In the genomic region with DNA sequence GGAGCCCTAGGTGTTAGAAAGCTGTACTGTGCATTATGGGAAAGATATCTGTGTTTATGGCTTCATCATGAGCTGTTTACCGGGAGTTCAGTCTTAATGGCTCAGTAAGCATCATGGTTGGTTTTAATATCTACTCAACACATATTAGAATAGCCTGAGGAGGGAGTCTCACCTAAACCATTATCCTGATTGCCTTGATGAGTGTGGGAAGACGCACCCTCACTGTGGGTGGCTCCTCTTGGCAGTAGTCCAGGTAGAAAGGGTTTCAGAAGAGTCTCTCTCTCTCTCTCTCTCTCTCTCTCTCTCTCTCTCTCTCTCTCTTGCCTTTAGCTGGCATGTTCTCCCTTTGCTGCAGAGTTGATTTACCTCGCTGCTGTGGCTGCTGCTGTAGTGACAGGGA, we compare ENCODE assay signal across 20 mouse cellular contexts. TPM values are rescaled to one million over a fixed set of nuclear protein-coding genes. Genes with fewer than 3 reads are reported as not detected.
DNase-seq lines count a peak whose midpoint lies in the region; ATAC-seq and TF ChIP-seq lines count a peak whose summit lies in the region.
"Had no signal": no experiment of that assay in that cellular context is flagged by ENCODE, and none has a peak within 500 bp of the region (broad histone marks: within the 10 kb centered on the region; RNA-seq: fewer than 3 reads in every experiment).

No protein-coding gene starts in this region.

- no peak overlapping the region for H3K4me2 ChIP-seq in hindbrain, embryonic 14.5 days (replicated peaks)
- H3K4me2 ChIP-seq in hindbrain, embryonic 11.5 days (replicated peaks; ENCODE audit: low read depth, low read length) = no peak overlapping the region
- no peak overlapping the region for H3K4me2 ChIP-seq in hindbrain, postnatal 0 days (ENCODE audit: low read depth, low read length)
- H3K4me2 ChIP-seq: heart, embryonic 11.5 days; heart, embryonic 15.5 days had no signal

- TF ChIP-seq RAD21 in MEL (IDR thresholded peaks at IDR 0.05; ENCODE audit: low read depth, low read length) = no peak

- H3K27ac ChIP-seq in hindbrain, embryonic 14.5 days = no peak overlapping the region
- H3K27ac ChIP-seq in hindbrain, embryonic 11.5 days (ENCODE audit: low read depth, low read length) = no peak overlapping the region
- H3K27ac ChIP-seq in MEL (ENCODE audit: control insufficient read depth, low read depth, low read length) = no peak overlapping the region
- H3K27ac ChIP-seq in hindbrain, postnatal 0 days = no peak overlapping the region; the same call in 1 of the 2 replicates
- H3K27ac ChIP-seq: embryonic facial prominence, embryonic 10.5 days; heart, adult 2 months; heart, embryonic 15.5 days had no signal

- no peaks in the 10 kb centered on the region for H3K79me2 ChIP-seq in MEL (ENCODE audit: control insufficient read depth, insufficient read depth, low read length, poor library complexity)

- no peaks in the 10 kb centered on the region for H3K9me3 ChIP-seq in hindbrain, embryonic 14.5 days (ENCODE audit: control insufficient read depth, low read length)
- no peaks in the 10 kb centered on the region for H3K9me3 ChIP-seq in hindbrain, embryonic 11.5 days (ENCODE audit: control insufficient read depth, low read length)
- no peaks in the 10 kb centered on the region for H3K9me3 ChIP-seq in MEL (replicated peaks; ENCODE audit: insufficient read depth, low read length)
- H3K9me3 ChIP-seq in hindbrain, postnatal 0 days (ENCODE audit: low read length) = no peaks in the 10 kb centered on the region
- H3K9me3 ChIP-seq: embryonic facial prominence, embryonic 10.5 days; heart, embryonic 15.5 days had no signal

- no peak for TF ChIP-seq CTCF in MEL (IDR thresholded peaks at IDR 0.05 in 2 of 3, conservative IDR thresholded peaks at IDR 0.05 in 1 of 3; ENCODE audit: control insufficient read depth in 1 of 3, insufficient read depth in 1 of 3, low read depth in 2 of 3, low read length in 3 of 3, poor library complexity in 1 of 3, severe bottlenecking in 1 of 3)
- no peak for TF ChIP-seq CTCF in hindbrain, postnatal 0 days (IDR thresholded peaks at IDR 0.05; ENCODE audit: low read depth)

- TF ChIP-seq EP300 in MEL (IDR thresholded peaks at IDR 0.05; ENCODE audit: low read depth in 1 of 2, low read length in 2 of 2) = no peak

- H3K4me3 ChIP-seq in hindbrain, embryonic 14.5 days (replicated peaks; ENCODE audit: low read length) = no peak overlapping the region
- no peak overlapping the region for H3K4me3 ChIP-seq in hindbrain, embryonic 11.5 days (ENCODE audit: low read depth, low read length)
- no peak overlapping the region for H3K4me3 ChIP-seq in MEL (ENCODE audit: control insufficient read depth in 1 of 2, insufficient read depth in 1 of 2, low read depth in 2 of 2, low read length in 2 of 2)
- no peak overlapping the region for H3K4me3 ChIP-seq in hindbrain, postnatal 0 days (ENCODE audit: low read length)
- H3K4me3 ChIP-seq: embryonic facial prominence, embryonic 10.5 days; heart, adult 2 months; heart, embryonic 15.5 days had no signal

- no peaks in the 10 kb centered on the region for H3K36me3 ChIP-seq in hindbrain, embryonic 14.5 days (replicated peaks; ENCODE audit: control insufficient read depth, insufficient read depth)
- no peaks in the 10 kb centered on the region for H3K36me3 ChIP-seq in hindbrain, embryonic 11.5 days (ENCODE audit: control insufficient read depth, insufficient read depth, low read length)
- H3K36me3 ChIP-seq in MEL (ENCODE audit: control insufficient read depth in 1 of 2, insufficient read depth in 2 of 2, low read length in 2 of 2) = no peaks in the 10 kb centered on the region
- H3K36me3 ChIP-seq in hindbrain, postnatal 0 days (ENCODE audit: insufficient read depth, low read length) = no peaks in the 10 kb centered on the region
- H3K36me3 ChIP-seq: embryonic facial prominence, embryonic 10.5 days; heart, embryonic 15.5 days had no signal

- DNase-seq in hindbrain, embryonic 14.5 days (ENCODE audit: low spot score) = no peak
- no peak for DNase-seq in hindbrain, embryonic 11.5 days (ENCODE audit: low spot score)
- peak; percentile 40 for DNase-seq in MEL (ENCODE audit: low read depth, low spot score)
- DNase-seq in MEL-GATA-1-ER (ENCODE audit: extremely low read depth, low read depth) = peak; percentile 11
- DNase-seq in hindbrain, postnatal 0 days (ENCODE audit: low spot score) = peak; percentile 36
- DNase-seq in layer of hippocampus, postnatal 10 days (ENCODE audit: low spot score in 2 of 2) = no peak
- DNase-seq in left cerebral cortex, postnatal 14 days (ENCODE audit: low spot score in 2 of 2) = no peak
- DNase-seq: adrenal gland, postnatal 14 days; cerebellum, adult 2 months; forebrain, postnatal 0 days; gastrocnemius, postnatal 14 days; heart, adult 2 months; heart, postnatal 14 days had no signal

- intact Hi-C loops in left cerebral cortex, postnatal 14 days (cut with DNase I) = no loop called here

- H3K9ac ChIP-seq in hindbrain, embryonic 14.5 days = no peak overlapping the region
- no peak overlapping the region for H3K9ac ChIP-seq in hindbrain, embryonic 11.5 days (ENCODE audit: low read depth, low read length)
- no peak overlapping the region for H3K9ac ChIP-seq in MEL (ENCODE audit: control insufficient read depth, low read depth, low read length, poor library complexity, severe bottlenecking)
- H3K9ac ChIP-seq in hindbrain, postnatal 0 days (replicated peaks; ENCODE audit: low read length) = no peak overlapping the region
- H3K9ac ChIP-seq: forebrain, postnatal 0 days; heart, embryonic 15.5 days had no signal

- H3K4me1 ChIP-seq in hindbrain, embryonic 14.5 days (replicated peaks; ENCODE audit: control insufficient read depth, insufficient read depth, low read length) = no peaks in the 10 kb centered on the region
- H3K4me1 ChIP-seq in hindbrain, embryonic 11.5 days (replicated peaks; ENCODE audit: control insufficient read depth, insufficient read depth, low read length) = no peaks in the 10 kb centered on the region
- no peaks in the 10 kb centered on the region for H3K4me1 ChIP-seq in MEL (ENCODE audit: control insufficient read depth in 1 of 2, insufficient read depth in 2 of 2, low read length in 2 of 2)
- no peaks in the 10 kb centered on the region for H3K4me1 ChIP-seq in hindbrain, postnatal 0 days (ENCODE audit: insufficient read depth, low read length)
- H3K4me1 ChIP-seq: heart, embryonic 15.5 days had no signal

- H3K27me3 ChIP-seq in hindbrain, embryonic 14.5 days (ENCODE audit: control insufficient read depth, insufficient read depth, low read length) = no peaks in the 10 kb centered on the region
- H3K27me3 ChIP-seq in hindbrain, embryonic 11.5 days (ENCODE audit: control insufficient read depth, insufficient read depth, low read length) = no peaks in the 10 kb centered on the region
- no peaks in the 10 kb centered on the region; a peak in 1 of 4 replicates for H3K27me3 ChIP-seq in MEL (ENCODE audit: control insufficient read depth in 1 of 2, insufficient read depth in 2 of 2, low read length in 2 of 2)
- H3K27me3 ChIP-seq in hindbrain, postnatal 0 days (ENCODE audit: insufficient read depth, low read length) = no peaks in the 10 kb centered on the region
- H3K27me3 ChIP-seq: heart, embryonic 15.5 days; Patski had no signal

- peak; percentile 60; the same call in 1 of the 2 replicates for ATAC-seq in hindbrain, embryonic 14.5 days (ENCODE audit: low FRiP score)
- no peak for ATAC-seq in hindbrain, embryonic 11.5 days (ENCODE audit: low FRiP score)
- ATAC-seq in hindbrain, postnatal 0 days = peak; percentile 63; the same call in 1 of the 2 replicates
- no peak for ATAC-seq in monocyte, adult 5-6 weeks (replicated peaks; ENCODE audit: insufficient number of reproducible peaks, low FRiP score, low TSS enrichment, poor library complexity, severe bottlenecking)
- ATAC-seq: activated CD4-positive, CD25-positive, alpha-beta regulatory T cell, adult 4 months; forebrain, postnatal 0 days; Patski had no signal

- WGBS in hindbrain, embryonic 14.5 days = 55% methylated on average over 3 of the region's 3 CpGs
- WGBS in hindbrain, embryonic 11.5 days = 66% methylated on average over 3 of the region's 3 CpGs
- 40% methylated on average over 3 of the region's 3 CpGs for WGBS in hindbrain, postnatal 0 days

- no peak for TF ChIP-seq POLR2A in MEL (IDR thresholded peaks at IDR 0.05; ENCODE audit: control insufficient read depth in 1 of 2, insufficient read depth in 1 of 2, low read depth in 1 of 2, low read length in 2 of 2, poor library complexity in 1 of 2)

RNA-seq across cellular contexts. Expression of gene Mal, which starts 34.4 kb away (rescaled TPM):
- polyA plus RNA-seq in hindbrain, embryonic 14.5 days (2014; fragmentation: Nextera tagmentation; extraction: Ambion mirVana) = 3.5 and 3.7 TPM in 2 replicates
- polyA plus RNA-seq in hindbrain, embryonic 11.5 days (2014; fragmentation: Nextera tagmentation; extraction: Ambion mirVana) = 0.86 and 1.4 TPM in 2 replicates
- not detected in 2 replicates for total RNA-seq in MEL (2012; rRNA removed)
- polyA plus RNA-seq in MEL (2012; ENCODE audit: insufficient read depth in 1 of 2, insufficient read length in 2 of 2, low read depth in 1 of 2, low replicate concordance in 2 of 2, missing spikeins in 1 of 2) = not detected
- total RNA-seq in hindbrain, postnatal 0 days (2014; rRNA removed) = 3.2 and 4.3 TPM in 2 replicates
- 4.8 and 5.2 TPM in 2 replicates for polyA plus RNA-seq in hindbrain, postnatal 0 days (2015; fragmentation: Nextera tagmentation; extraction: Ambion mirVana)
- 0.64 TPM in 1 of 3 replicates, not detected in the others for total RNA-seq in monocyte, adult 5-6 weeks (2017)
- 1 to 10 TPM; 3.0 to 3.1 TPM for total RNA-seq in layer of hippocampus, postnatal 10 days (2021)
- 10 to 100 TPM; 21.4 to 46.7 TPM for total RNA-seq in left cerebral cortex, postnatal 14 days (2021)
- total RNA-seq: hematopoietic stem cell, adult 5-6 weeks had no signal
- polyA plus RNA-seq: activated CD4-positive, CD25-positive, alpha-beta regulatory T cell, adult 4 months had no signal

RNA-seq across cellular contexts. Expression of gene Mrps5, which starts 35.0 kb away (rescaled TPM):
- polyA plus RNA-seq in hindbrain, embryonic 14.5 days (2014; fragmentation: Nextera tagmentation; extraction: Ambion mirVana) = 123 and 128 TPM in 2 replicates
- 154 and 157 TPM in 2 replicates for polyA plus RNA-seq in hindbrain, embryonic 11.5 days (2014; fragmentation: Nextera tagmentation; extraction: Ambion mirVana)
- 124 and 133 TPM in 2 replicates for total RNA-seq in MEL (2012; rRNA removed)
- polyA plus RNA-seq in MEL (2012; ENCODE audit: insufficient read depth in 1 of 2, insufficient read length in 2 of 2, low read depth in 1 of 2, low replicate concordance in 2 of 2, missing spikeins in 1 of 2) = 1,000 to 10,000 TPM in 1 of 2 experiments, 100 to 1,000 TPM in 1; 124 to 1,057 TPM
- total RNA-seq in hindbrain, postnatal 0 days (2014; rRNA removed) = 44.5 and 69.7 TPM in 2 replicates
- polyA plus RNA-seq in hindbrain, postnatal 0 days (2015; fragmentation: Nextera tagmentation; extraction: Ambion mirVana) = 129 and 138 TPM in 2 replicates
- total RNA-seq in monocyte, adult 5-6 weeks (2017) = 29.1 to 59.9 TPM (median 46.1 TPM) in 3 replicates
- 10 to 100 TPM; 69.9 to 91.1 TPM for total RNA-seq in layer of hippocampus, postnatal 10 days (2021)
- 100 to 1,000 TPM in 1 of 2 experiments, 10 to 100 TPM in 1; 84.7 to 103 TPM for total RNA-seq in left cerebral cortex, postnatal 14 days (2021)

RNA-seq across cellular contexts. Expression of gene Zfp661, which starts 35.2 kb away (rescaled TPM):
- 7.0 and 7.1 TPM in 2 replicates for polyA plus RNA-seq in hindbrain, embryonic 14.5 days (2014; fragmentation: Nextera tagmentation; extraction: Ambion mirVana)
- polyA plus RNA-seq in hindbrain, embryonic 11.5 days (2014; fragmentation: Nextera tagmentation; extraction: Ambion mirVana) = 7.8 and 9.5 TPM in 2 replicates
- 2.7 and 4.2 TPM in 2 replicates for total RNA-seq in MEL (2012; rRNA removed)
- polyA plus RNA-seq in MEL (2012; ENCODE audit: insufficient read depth in 1 of 2, insufficient read length in 2 of 2, low read depth in 1 of 2, low replicate concordance in 2 of 2, missing spikeins in 1 of 2) = 1 to 10 TPM in 1 of 2 experiments, not detected in 1; 5.9 TPM
- 4.0 and 6.0 TPM in 2 replicates for total RNA-seq in hindbrain, postnatal 0 days (2014; rRNA removed)
- 4.3 TPM in 2 replicates for polyA plus RNA-seq in hindbrain, postnatal 0 days (2015; fragmentation: Nextera tagmentation; extraction: Ambion mirVana)
- 1.3 to 2.9 TPM (median 2.2 TPM) in 3 replicates for total RNA-seq in monocyte, adult 5-6 weeks (2017)
- total RNA-seq in layer of hippocampus, postnatal 10 days (2021) = 1 to 10 TPM; 8.4 to 9.7 TPM
- total RNA-seq in left cerebral cortex, postnatal 14 days (2021) = 1 to 10 TPM; 7.4 to 7.7 TPM

Comparison
In these comparisons a context has a peak if more than half of its experiments do, and no peak if none do; other contexts are left out.
1. ATAC-seq: peak in hindbrain, embryonic 14.5 days (single experiment) and hindbrain, postnatal 0 days (single experiment); none in hindbrain, embryonic 11.5 days (single experiment) and monocyte, adult 5-6 weeks (single experiment).
2. DNase-seq: peak in MEL (single experiment), MEL-GATA-1-ER (single experiment) and hindbrain, postnatal 0 days (single experiment); none in hindbrain, embryonic 14.5 days (single experiment), hindbrain, embryonic 11.5 days (single experiment), layer of hippocampus, postnatal 10 days (0 of 2) and left cerebral cortex, postnatal 14 days (0 of 2).